Mouse (Mus musculus) MEL (cell line): ENCODE results near the gene Nupr1l. TPM values are rescaled to one million over a fixed set of nuclear protein-coding genes. Genes with fewer than 3 reads are reported as not detected.
A peak's percentile ranks its signal among the peaks of the same experiment; 100 is the strongest.

Experiments
- DNase-seq: peaks from one replicate; pipeline ENCODE4 v3.0.0; 2011; ENCODE audit warnings: low read depth, low spot score
- H3K27ac ChIP-seq: 2 replicates; pipeline ENCODE4 v1.5.1; 2012; ENCODE audit warnings: low read depth, mild to moderate bottlenecking, control low read depth, low read length, moderate library complexity; ENCODE audit not compliant: control insufficient read depth
- H3K27me3 ChIP-seq, 2 experiments: fragments of 150-350 bp in 1 of 2; sonication (generic) in 1 of 2; 2 replicates each; pipeline ENCODE4 v1.6.1; 2012; ENCODE audit warnings: low read length in 2 of 2, mild to moderate bottlenecking in 2 of 2, improper control_type of control experiment in 1 of 2, moderate library complexity in 1 of 2; ENCODE audit not compliant: insufficient read depth in 2 of 2, control insufficient read depth in 1 of 2
- H3K36me3 ChIP-seq, 2 experiments: 2 replicates each; pipeline ENCODE4 v1.6.1; 2012 to 2014; ENCODE audit warnings: low read length in 2 of 2, improper control_type of control experiment in 1 of 2, inconsistent platforms in 1 of 2, mild to moderate bottlenecking in 1 of 2; ENCODE audit not compliant: insufficient read depth in 2 of 2, control insufficient read depth in 1 of 2
- H3K4me1 ChIP-seq, 2 experiments: fragments of 150-350 bp in 1 of 2; sonication (generic) in 1 of 2; 2 replicates each; pipeline ENCODE4 v1.6.1; 2012; ENCODE audit warnings: low read length in 2 of 2, improper control_type of control experiment in 1 of 2, mild to moderate bottlenecking in 1 of 2; ENCODE audit not compliant: insufficient read depth in 2 of 2, control insufficient read depth in 1 of 2
- H3K4me3 ChIP-seq, 2 experiments: fragments of 150-350 bp in 1 of 2; sonication (generic) in 1 of 2; 2 replicates each; pipeline ENCODE4 v1.5.1; 2012; ENCODE audit warnings: low read depth in 2 of 2, low read length in 2 of 2, mild to moderate bottlenecking in 2 of 2, moderate library complexity in 2 of 2, control low read depth in 1 of 2, improper control_type of control experiment in 1 of 2; ENCODE audit not compliant: control insufficient read depth in 1 of 2, insufficient read depth in 1 of 2
- H3K79me2 ChIP-seq: 2 replicates; pipeline ENCODE4 v1.6.1; 2012; ENCODE audit warnings: mild to moderate bottlenecking, low read length, moderate library complexity; ENCODE audit not compliant: control insufficient read depth, poor library complexity, insufficient read depth
- H3K9ac ChIP-seq: 2 replicates; pipeline ENCODE4 v1.6.1; 2012; ENCODE audit warnings: low read depth, mild to moderate bottlenecking, control low read depth, low read length, moderate library complexity; ENCODE audit not compliant: control insufficient read depth, poor library complexity, severe bottlenecking
- H3K9me3 ChIP-seq: fragments of 150-350 bp; sonication (generic); replicated peaks from 2 replicates; pipeline ENCODE4 v1.6.1; 2012; ENCODE audit warnings: mild to moderate bottlenecking, low read length, improper control_type of control experiment, moderate library complexity; ENCODE audit not compliant: insufficient read depth
- CHD1 ChIP-seq: IDR thresholded peaks from 2 replicates; pipeline ENCODE4 v1.6.1; 2012; ENCODE audit warnings: low read depth, mild to moderate bottlenecking, inconsistent platforms, low read length, improper control_type of control experiment
- CTCF ChIP-seq, 3 experiments: IDR thresholded peaks in 2 of 3; conservative IDR thresholded peaks in 1 of 3; 2 replicates each; pipeline ENCODE4 v1.5.1; 2011 to 2012; ENCODE audit warnings: low read length in 3 of 3, low read depth in 2 of 3, mild to moderate bottlenecking in 2 of 3, improper control_type of control experiment in 1 of 3, inconsistent platforms in 1 of 3, mixed read lengths in 1 of 3, moderate library complexity in 1 of 3; ENCODE audit not compliant: control insufficient read depth in 1 of 3, insufficient read depth in 1 of 3, poor library complexity in 1 of 3, severe bottlenecking in 1 of 3
- ELF1 ChIP-seq: IDR thresholded peaks from 2 replicates; pipeline ENCODE4 v1.6.1; 2014; ENCODE audit warnings: low read depth, mild to moderate bottlenecking, inconsistent platforms, low read length, improper control_type of control experiment, moderate library complexity
- EP300 ChIP-seq, 2 experiments: IDR thresholded peaks; 2 replicates each; pipeline ENCODE4 v1.6.1; 2011; ENCODE audit warnings: improper control_type of control experiment in 2 of 2, low read length in 2 of 2, low read depth in 1 of 2, mild to moderate bottlenecking in 1 of 2
- GATA1 ChIP-seq: IDR thresholded peaks from 2 replicates; pipeline ENCODE4 v1.6.1; 2011; ENCODE audit warnings: low read depth, low read length, improper control_type of control experiment
- HCFC1 ChIP-seq: IDR thresholded peaks from 2 replicates; pipeline ENCODE4 v1.6.1; 2012; ENCODE audit warnings: low read depth, mild to moderate bottlenecking, inconsistent platforms, low read length, improper control_type of control experiment, moderate library complexity
- MAX ChIP-seq: IDR thresholded peaks from 2 replicates; pipeline ENCODE4 v1.6.1; 2011; ENCODE audit warnings: low read length, improper control_type of control experiment
- MEF2A ChIP-seq: IDR thresholded peaks from 2 replicates; pipeline ENCODE4 v1.6.1; 2014; ENCODE audit warnings: low read depth, mild to moderate bottlenecking, inconsistent platforms, low read length, improper control_type of control experiment; ENCODE audit not compliant: poor library complexity, insufficient replicate concordance, severe bottlenecking; ENCODE audit errors: extremely low read depth
- MXI1 ChIP-seq: IDR thresholded peaks from 2 replicates; pipeline ENCODE4 v1.6.1; 2011; ENCODE audit warnings: mild to moderate bottlenecking, low read depth, low read length, improper control_type of control experiment
- NELFE ChIP-seq: IDR thresholded peaks from 2 replicates; pipeline ENCODE4 v1.6.1; 2011; ENCODE audit warnings: low read depth, low read length, improper control_type of control experiment
- NRF1 ChIP-seq: IDR thresholded peaks from 2 replicates; pipeline ENCODE4 v1.6.1; 2014; ENCODE audit warnings: low read depth, mild to moderate bottlenecking, inconsistent platforms, low read length, improper control_type of control experiment, moderate library complexity; ENCODE audit not compliant: poor library complexity, insufficient read depth, severe bottlenecking
- POLR2AphosphoS2 ChIP-seq: IDR thresholded peaks from 2 replicates; pipeline ENCODE4 v1.6.1; 2011; ENCODE audit warnings: low read length, improper control_type of control experiment
- RAD21 ChIP-seq: IDR thresholded peaks from 2 replicates; pipeline ENCODE4 v1.6.1; 2011; ENCODE audit warnings: mild to moderate bottlenecking, low read depth, low read length, improper control_type of control experiment
- RCOR1 ChIP-seq: IDR thresholded peaks from 2 replicates; pipeline ENCODE4 v1.6.1; 2012; ENCODE audit warnings: low read depth, mild to moderate bottlenecking, inconsistent platforms, low read length, improper control_type of control experiment
- SIN3A ChIP-seq: IDR thresholded peaks from 2 replicates; pipeline ENCODE4 v1.6.1; 2012; ENCODE audit warnings: low read length, improper control_type of control experiment, inconsistent platforms
- TBP ChIP-seq: IDR thresholded peaks from 2 replicates; pipeline ENCODE4 v1.8.0; 2011; ENCODE audit warnings: low read depth, low read length, improper control_type of control experiment
- TCF12 ChIP-seq: IDR thresholded peaks from 2 replicates; pipeline ENCODE4 v1.6.1; 2014; ENCODE audit warnings: low read depth, mild to moderate bottlenecking, inconsistent platforms, low read length, improper control_type of control experiment, moderate library complexity
- USF2 ChIP-seq, 2 experiments: IDR thresholded peaks; 2 replicates each; pipeline ENCODE4 v1.6.1; 2011 to 2012; ENCODE audit warnings: improper control_type of control experiment in 2 of 2, low read length in 2 of 2, borderline replicate concordance in 1 of 2, inconsistent platforms in 1 of 2, low read depth in 1 of 2, mild to moderate bottlenecking in 1 of 2; ENCODE audit not compliant: insufficient read depth in 1 of 2
- ZC3H11A ChIP-seq: IDR thresholded peaks from 2 replicates; pipeline ENCODE4 v1.6.1; 2012; ENCODE audit warnings: low read depth, mild to moderate bottlenecking, inconsistent platforms, low read length, improper control_type of control experiment
- polyA plus RNA-seq, 2 experiments: library from polyadenylated mRNA; stranded (reverse) in 1 of 2; unstranded in 1 of 2; fragments of >175 nt in 1 of 2; fragments of >200 nt in 1 of 2; gene quantifications; 2 replicates each; pipeline versions ENCODE4 v1.2.1 to v1.2.4; 2012; ENCODE audit warnings: low replicate concordance in 2 of 2, low read depth in 1 of 2; ENCODE audit not compliant: insufficient read length in 2 of 2, insufficient read depth in 1 of 2, missing spikeins in 1 of 2
- total RNA-seq: library from RNA; depleted of rRNA; stranded (reverse); fragments of 300-350 nt; gene quantifications from 2 replicates; pipeline ENCODE4 v1.2.3, GENCODE M21; 2012

Gene Nupr1l
- total and polyA plus RNA-seq, 3 experiments = 0.88 to 1.2 TPM; not detected in 1

GRCm38 (mm10) chr5:129878946-129879345, 29.4 kb upstream of the Nupr1l start:
- no peak overlapping the region for H3K4me3 ChIP-seq
- no peak overlapping the region for H3K9ac ChIP-seq
- no peaks in the 10 kb centered on the region for H3K27me3 ChIP-seq
- H3K36me3 ChIP-seq = peaks cover 0 to 18% of the 10 kb centered on the region in 2 experiments; a peak in 2 of 4 replicates
- H3K9me3 ChIP-seq = no peaks in the 10 kb centered on the region
- TF ChIP-seq CTCF (IDR thresholded peaks at IDR 0.05 in 2 of 3, conservative IDR thresholded peaks at IDR 0.05 in 1 of 3; ENCODE audit: control insufficient read depth in 1 of 3, insufficient read depth in 1 of 3, low read depth in 2 of 3, low read length in 3 of 3, poor library complexity in 1 of 3, severe bottlenecking in 1 of 3) (peak in 2 of 3 experiments; percentile 15 to 16; a peak in 2 of 6 replicates), MAX (no peak)
- no peak for DNase-seq
- H3K4me1 ChIP-seq = no peaks in the 10 kb centered on the region
- H3K27ac ChIP-seq = no peak overlapping the region
- H3K79me2 ChIP-seq = no peaks in the 10 kb centered on the region

GRCm38 (mm10) chr5:129879888-129880287, 28.5 kb upstream of the Nupr1l start:
- DNase-seq = no peak
- no peak overlapping the region for H3K9ac ChIP-seq
- no peak overlapping the region for H3K27ac ChIP-seq
- peaks cover 6% of the 10 kb centered on the region; the same call in 1 of the 2 replicates for H3K79me2 ChIP-seq
- no peaks in the 10 kb centered on the region for H3K4me1 ChIP-seq
- peaks cover 6 to 23% of the 10 kb centered on the region in 2 experiments for H3K36me3 ChIP-seq
- no peaks in the 10 kb centered on the region for H3K9me3 ChIP-seq
- no peak overlapping the region for H3K4me3 ChIP-seq
- TF ChIP-seq TCF12 (no peak), POLR2AphosphoS2 (peak; percentile 74; the same call in 1 of the 2 replicates), ELF1 (no peak), USF2 (IDR thresholded peaks at IDR 0.05; ENCODE audit: borderline replicate concordance in 1 of 2, insufficient read depth in 1 of 2, low read depth in 1 of 2, low read length in 2 of 2) (no peak)
- no peaks in the 10 kb centered on the region for H3K27me3 ChIP-seq

GRCm38 (mm10) chr5:129886271-129886670, 22.1 kb upstream of the Nupr1l start:
- Histone ChIP-seq H3K4me1 (peaks cover 3 to 6% of the 10 kb centered on the region in 2 experiments; a peak in 2 of 4 replicates), H3K4me3 (peak overlapping the region; percentile 89 to 96), H3K36me3 (peaks cover 20% of the 10 kb centered on the region in 2 experiments), H3K27me3 (no peaks in the 10 kb centered on the region), H3K9me3 (no peaks in the 10 kb centered on the region), H3K79me2 (peaks cover 26% of the 10 kb centered on the region), H3K27ac (peak overlapping the region; percentile 81), H3K9ac (peak overlapping the region; percentile 84)
- TF ChIP-seq HCFC1 (peak; percentile 47; the same call in 1 of the 2 replicates), MEF2A (no peak), MXI1 (peak; percentile 45), ZC3H11A (no peak), GATA1 (peak; percentile 79), MAX (peak; percentile 71), NELFE (0 out of 2 replicates have a peak, but pooled peaks have one; percentile 20), RAD21 (no peak), RCOR1 (no peak), CTCF (IDR thresholded peaks at IDR 0.05 in 2 of 3, conservative IDR thresholded peaks at IDR 0.05 in 1 of 3; ENCODE audit: control insufficient read depth in 1 of 3, insufficient read depth in 1 of 3, low read depth in 2 of 3, low read length in 3 of 3, poor library complexity in 1 of 3, severe bottlenecking in 1 of 3) (no peak), EP300 (IDR thresholded peaks at IDR 0.05; ENCODE audit: low read depth in 1 of 2, low read length in 2 of 2) (no peak), ELF1 (peak; percentile 72; the same call in 1 of the 2 replicates), SIN3A (peak; percentile 61; the same call in 1 of the 2 replicates), CHD1 (peak; percentile 79; the same call in 1 of the 2 replicates), TBP (0 out of 2 replicates have a peak, but pooled peaks have one; percentile 21), NRF1 (peak; percentile 79)
- peak; percentile 81 for DNase-seq
